Mouse (Mus musculus): ENCODE data around the gene Cnmd. TPM values are rescaled to one million over a fixed set of nuclear protein-coding genes. Genes with fewer than 3 reads are reported as not detected.
A peak's percentile ranks its signal among the peaks of the same experiment; 100 is the strongest.

The Cnmd gene
- total RNA-seq, 4 experiments from 2014 or later = 1.2 to 2.7 (median 1.8) TPM

- DNase-seq (ENCODE audit: low spot score in 2 of 2) = no peak
Observed at GRCm38 (mm10) chr14:79645378-79645777, 16.6 kb downstream of the Cnmd start.

GRCm38 (mm10) chr14:79642063-79642462 is 19.9 kb downstream of the Cnmd start:
- no peak for DNase-seq (ENCODE audit: low spot score in 2 of 2)

- DNase-seq (ENCODE audit: low spot score in 2 of 2) = no peak
Observed at GRCm38 (mm10) chr14:79636814-79637213, 25.2 kb downstream of the Cnmd start.

- no peak for DNase-seq (ENCODE audit: low spot score in 2 of 2)
Observed at GRCm38 (mm10) chr14:79633196-79633595, 28.8 kb downstream of the Cnmd start.

GRCm38 (mm10) chr14:79632330-79632729 is 29.6 kb downstream of the Cnmd start:
- no peak for DNase-seq (ENCODE audit: low spot score in 2 of 2)

- DNase-seq (ENCODE audit: low spot score in 2 of 2) = no peak
Observed at GRCm38 (mm10) chr14:79621143-79621542, 40.8 kb downstream of the Cnmd start.

GRCm38 (mm10) chr14:79619802-79620201 is 42.2 kb downstream of the Cnmd start:
- no peak for DNase-seq (ENCODE audit: low spot score in 2 of 2)

GRCm38 (mm10) chr14:79617121-79617828 is 44.7 kb downstream of the Cnmd start:
- DNase-seq (ENCODE audit: low spot score in 2 of 2) = peak in 1 of 2 experiments; percentile 5

GRCm38 (mm10) chr14:79608286-79608685 is 53.7 kb downstream of the Cnmd start:
- DNase-seq (ENCODE audit: low spot score in 2 of 2) = no peak

GRCm38 (mm10) chr14:79607352-79607751 is 54.6 kb downstream of the Cnmd start:
- DNase-seq (ENCODE audit: low spot score in 2 of 2) = no peak

GRCm38 (mm10) chr14:79606867-79607266 is 55.1 kb downstream of the Cnmd start:
- no peak for DNase-seq (ENCODE audit: low spot score in 2 of 2)

- no peak for DNase-seq (ENCODE audit: low spot score in 2 of 2)
Observed at GRCm38 (mm10) chr14:79606392-79606791, 55.6 kb downstream of the Cnmd start.

- DNase-seq (ENCODE audit: low spot score in 2 of 2) = no peak
Observed at GRCm38 (mm10) chr14:79605881-79606280, 56.1 kb downstream of the Cnmd start.

- DNase-seq (ENCODE audit: low spot score in 2 of 2) = no peak
Observed at GRCm38 (mm10) chr14:79596602-79597001, 65.4 kb downstream of the Cnmd start.

- no peak for DNase-seq (ENCODE audit: low spot score in 2 of 2)
Observed at GRCm38 (mm10) chr14:79594069-79594468, 67.9 kb downstream of the Cnmd start.

GRCm38 (mm10) chr14:79591611-79592010 is 70.4 kb downstream of the Cnmd start:
- DNase-seq (ENCODE audit: low spot score in 2 of 2) = no peak

GRCm38 (mm10) chr14:79590916-79591315 is 71.1 kb downstream of the Cnmd start:
- no peak for DNase-seq (ENCODE audit: low spot score in 2 of 2)

GRCm38 (mm10) chr14:79589401-79589800 is 72.6 kb downstream of the Cnmd start:
- no peak for DNase-seq (ENCODE audit: low spot score in 2 of 2)

GRCm38 (mm10) chr14:79588534-79588951 is 73.4 kb downstream of the Cnmd start:
- no peak for DNase-seq (ENCODE audit: low spot score in 2 of 2)

- no peak for DNase-seq (ENCODE audit: low spot score in 2 of 2)
Observed at GRCm38 (mm10) chr14:79587852-79588229, 74.1 kb downstream of the Cnmd start.

Measured in left cerebral cortex, adult 8-10 months (tissue).